Mouse (Mus musculus): Measurements from ENCODE around the gene Pyroxd1.

The Pyroxd1 gene

GRCm38 (mm10) chr6:142369568-142369967 is 24.1 kb downstream of the Pyroxd1 start:
- DNase-seq (ENCODE audit: low read depth, low spot score), result no peak

GRCm38 (mm10) chr6:142377081-142377480 is 31.6 kb downstream of the Pyroxd1 start:
- no peak for DNase-seq (ENCODE audit: low read depth, low spot score)

GRCm38 (mm10) chr6:142378576-142379330 is 33.3 kb downstream of the Pyroxd1 start:
- no peak for DNase-seq (ENCODE audit: low read depth, low spot score)

GRCm38 (mm10) chr6:142379961-142380360 is 34.5 kb downstream of the Pyroxd1 start:
- no peak for DNase-seq (ENCODE audit: low read depth, low spot score)

- no peak for DNase-seq (ENCODE audit: low read depth, low spot score)
Measured at GRCm38 (mm10) chr6:142381615-142382014, 36.2 kb downstream of the Pyroxd1 start.

- DNase-seq (ENCODE audit: low read depth, low spot score), result no peak
Measured at GRCm38 (mm10) chr6:142384521-142384920, 39.1 kb downstream of the Pyroxd1 start.

GRCm38 (mm10) chr6:142386285-142387010 is 41.0 kb downstream of the Pyroxd1 start:
- no peak for DNase-seq (ENCODE audit: low read depth, low spot score)

GRCm38 (mm10) chr6:142387011-142387754 is 41.7 kb downstream of the Pyroxd1 start, which contains the start of the genes Recql and Golt1b:
Recql (minus strand) TSS chr6:142387087.
Golt1b (plus strand) TSS chr6:142387221.
- DNase-seq (ENCODE audit: low read depth, low spot score), result peak; percentile 97

GRCm38 (mm10) chr6:142387755-142388271 is 42.4 kb downstream of the Pyroxd1 start:
- DNase-seq (ENCODE audit: low read depth, low spot score), result no peak

- no peak for DNase-seq (ENCODE audit: low read depth, low spot score)
Measured at GRCm38 (mm10) chr6:142389101-142389500, 43.6 kb downstream of the Pyroxd1 start.

- DNase-seq (ENCODE audit: low read depth, low spot score), result no peak
Measured at GRCm38 (mm10) chr6:142392312-142392711, 46.9 kb downstream of the Pyroxd1 start.

GRCm38 (mm10) chr6:142394669-142395068 is 49.2 kb downstream of the Pyroxd1 start:
- no peak for DNase-seq (ENCODE audit: low read depth, low spot score)

- no peak for DNase-seq (ENCODE audit: low read depth, low spot score)
Measured at GRCm38 (mm10) chr6:142395756-142396155, 50.3 kb downstream of the Pyroxd1 start.

- DNase-seq (ENCODE audit: low read depth, low spot score), result no peak
Measured at GRCm38 (mm10) chr6:142411140-142411539, 65.7 kb downstream of the Pyroxd1 start.

Data from skeletal muscle tissue, adult 2 months (tissue).